Mouse (Mus musculus) thymus, adult 2 months (tissue): ENCODE data around the gene Lekr1. TPM values are rescaled to one million over a fixed set of nuclear protein-coding genes. Genes with fewer than 3 reads are reported as not detected.

Source experiments
- DNase-seq: peaks from one replicate; pipeline ENCODE4 v3.0.0; 2021
- H3K27ac ChIP-seq: fragments of 200-500 bp; 2 replicates; pipeline ENCODE4 v1.5.1; 2012; ENCODE audit warnings: low read length, control low read depth; ENCODE audit not compliant: control insufficient read depth, insufficient read depth
- H3K27me3 ChIP-seq: fragments of 200-500 bp; 2 replicates; pipeline ENCODE4 v1.6.1; 2012; ENCODE audit warnings: mild to moderate bottlenecking, low read length, moderate library complexity, mixed read lengths; ENCODE audit not compliant: control insufficient read depth, insufficient read depth
- H3K36me3 ChIP-seq: fragments of 200-500 bp; 2 replicates; pipeline ENCODE4 v1.6.1; 2012; ENCODE audit warnings: mild to moderate bottlenecking, low read length, moderate library complexity; ENCODE audit not compliant: control insufficient read depth, insufficient read depth
- H3K4me1 ChIP-seq: fragments of 200-500 bp; replicated peaks from 2 replicates; pipeline ENCODE4 v1.6.1; 2012; ENCODE audit warnings: low read length; ENCODE audit not compliant: control insufficient read depth, insufficient read depth
- H3K4me3 ChIP-seq: fragments of 200-500 bp; 2 replicates; pipeline ENCODE4 v1.5.1; 2012; ENCODE audit warnings: mild to moderate bottlenecking, low read length, control low read depth, moderate library complexity; ENCODE audit not compliant: control insufficient read depth, insufficient read depth
- CTCF ChIP-seq: fragments of 200-500 bp; IDR thresholded peaks from 2 replicates; pipeline ENCODE4 v1.5.1; 2012; ENCODE audit warnings: mild to moderate bottlenecking, control low read depth, low read length, moderate library complexity, borderline replicate concordance; ENCODE audit not compliant: control insufficient read depth, poor library complexity, insufficient read depth; ENCODE audit errors: extremely low read depth
- POLR2A ChIP-seq: fragments of 200-500 bp; IDR thresholded peaks from 2 replicates; pipeline ENCODE4 v1.6.1; 2012; ENCODE audit warnings: mild to moderate bottlenecking, low read length, control low read depth, moderate library complexity; ENCODE audit not compliant: control insufficient read depth, poor library complexity, insufficient read depth; ENCODE audit errors: extremely low read depth
- WGBS: fragments of 180-500 bp; shearing (Covaris S2); methylation state at CpG from one replicate; pipeline ENCODE4 v1.1.7; 2018; 5-methylcytosine and 5-hydroxymethylcytosine counted together
- polyA plus RNA-seq: library from polyadenylated mRNA; depleted of rRNA; stranded (reverse); fragments of >200 nt; gene quantifications from 2 replicates; pipeline ENCODE4 v1.2.3, GENCODE M21; 2012; rRNA removed

Lekr1 gene
- polyA plus RNA-seq = 0.68 and 0.84 TPM in 2 replicates

GRCm38 (mm10) chr3:65665977-65666766 is at the start of gene Lekr1:
Gene Lekr1, plus strand, starts transcription at chr3:65666228.
- TF ChIP-seq POLR2A = peak; percentile 91
- 0 out of 2 replicates have a peak, but pooled peaks have one; percentile 43 for TF ChIP-seq CTCF
- peak within 1 kb of the TSS; percentile 59 for H3K4me3 ChIP-seq
- peaks cover 16% of the 10 kb centered on the region for H3K4me1 ChIP-seq
- WGBS = 2% methylated on average over 73 of the region's 73 CpGs
- no peaks in the 10 kb centered on the region for H3K27me3 ChIP-seq
- no peaks in the 10 kb centered on the region for H3K36me3 ChIP-seq
- peak within 1 kb of the TSS; percentile 21; the same call in 1 of the 2 replicates for H3K27ac ChIP-seq
- DNase-seq = peak; percentile 94

DNA sequence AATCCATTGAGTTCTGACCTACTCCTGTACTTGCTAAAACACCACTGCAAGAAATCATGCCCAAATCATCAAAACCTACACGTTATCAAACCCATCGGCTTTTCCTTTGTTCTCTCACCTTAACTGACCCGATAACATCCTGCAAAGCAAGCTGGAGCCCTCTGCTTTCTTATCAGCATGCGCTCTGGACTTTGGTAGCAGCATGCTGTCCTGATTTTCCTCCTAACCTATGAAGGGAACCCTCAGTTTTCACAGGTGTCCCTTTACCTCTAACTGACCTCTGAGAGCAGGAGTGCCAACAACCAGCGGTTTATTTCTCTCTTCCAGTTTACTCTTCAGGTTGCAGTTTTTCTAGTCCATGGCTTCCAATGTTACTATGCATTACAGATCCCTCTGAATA is 48.5 kb upstream of the Lekr1 start:
- TF ChIP-seq CTCF (no peak), POLR2A (no peak)
- 84% methylated on average over 5 of the region's 5 CpGs for WGBS
- Histone ChIP-seq H3K27ac (no peak overlapping the region), H3K4me3 (no peak overlapping the region), H3K4me1 (no peaks in the 10 kb centered on the region), H3K27me3 (no peaks in the 10 kb centered on the region), H3K36me3 (no peaks in the 10 kb centered on the region)
- no peak for DNase-seq

- no peak for TF ChIP-seq CTCF
- no peak for TF ChIP-seq POLR2A
- WGBS = 81% methylated on average over 4 of the region's 4 CpGs
- DNase-seq = no peak
These were observed 46.7 kb upstream of the Lekr1 start for GRCm38 (mm10) chr3:65619340-65619739.

GRCm38 (mm10) chr3:65623057-65623456 is 43.0 kb upstream of the Lekr1 start:
- peaks cover 4% of the 10 kb centered on the region; the same call in 1 of the 2 replicates for H3K4me1 ChIP-seq

More at GRCm38 (mm10) chr3:65619340-65619739, 46.7 kb upstream of the Lekr1 start:
- Histone ChIP-seq H3K27me3 (no peaks in the 10 kb centered on the region), H3K4me3 (no peak overlapping the region), H3K27ac (no peak overlapping the region), H3K4me1 (peaks cover 3% of the 10 kb centered on the region; the same call in 1 of the 2 replicates), H3K36me3 (no peaks in the 10 kb centered on the region)

GRCm38 (mm10) chr3:65625496-65626289 is 40.3 kb upstream of the Lekr1 start:
- Histone ChIP-seq H3K36me3 (no peaks in the 10 kb centered on the region), H3K4me3 (no peak overlapping the region), H3K4me1 (peaks cover 4% of the 10 kb centered on the region; the same call in 1 of the 2 replicates), H3K27ac (no peak overlapping the region), H3K27me3 (no peaks in the 10 kb centered on the region)
- DNase-seq = no peak
- TF ChIP-seq POLR2A = no peak
- no peak for TF ChIP-seq CTCF
- 86% methylated on average over 8 of the region's 8 CpGs for WGBS

More at GRCm38 (mm10) chr3:65623057-65623456, 43.0 kb upstream of the Lekr1 start:
- 98% methylated on average over 6 of the region's 6 CpGs for WGBS
- DNase-seq = no peak
- Histone ChIP-seq H3K27me3 (no peaks in the 10 kb centered on the region), H3K36me3 (no peaks in the 10 kb centered on the region), H3K4me3 (no peak overlapping the region), H3K27ac (no peak overlapping the region)
- TF ChIP-seq POLR2A = no peak
- no peak for TF ChIP-seq CTCF

DNA sequence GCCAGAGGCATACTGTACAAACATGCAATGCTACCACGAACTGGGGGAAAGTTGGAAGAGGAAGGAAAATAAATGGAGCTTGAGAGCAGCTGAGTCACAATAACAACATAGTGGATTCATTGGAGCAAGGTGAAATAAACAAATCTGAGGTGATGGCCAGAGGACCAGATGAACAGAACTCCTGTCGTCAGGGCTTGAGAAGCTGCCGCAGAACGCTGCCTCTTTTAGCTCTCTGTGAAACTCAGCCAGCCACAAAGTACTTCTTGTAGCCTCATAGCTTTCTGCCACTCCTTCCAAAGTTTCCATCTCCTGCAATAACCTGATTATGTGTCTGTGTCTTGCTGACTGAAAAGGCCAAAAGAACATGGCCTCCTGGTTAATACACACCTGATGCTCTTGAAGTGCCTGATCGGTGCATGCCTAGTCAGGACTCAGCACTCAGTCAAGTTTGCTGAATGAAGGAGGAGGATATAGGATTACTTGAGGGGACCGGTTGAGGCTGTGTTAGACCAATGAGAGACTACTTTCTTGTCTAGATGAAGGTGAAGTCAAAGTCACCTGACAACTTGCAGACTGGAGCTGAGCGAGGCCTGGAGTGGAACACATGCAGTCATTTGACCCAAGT is 39.6 kb upstream of the Lekr1 start:
- TF ChIP-seq CTCF = no peak
- TF ChIP-seq POLR2A = no peak
- Histone ChIP-seq H3K36me3 (no peaks in the 10 kb centered on the region), H3K27me3 (no peaks in the 10 kb centered on the region), H3K27ac (no peak overlapping the region), H3K4me1 (peaks cover 4% of the 10 kb centered on the region; the same call in 1 of the 2 replicates), H3K4me3 (no peak overlapping the region)
- 91% methylated on average over 7 of the region's 7 CpGs for WGBS
- DNase-seq = no peak
